Mouse (Mus musculus) liver, adult 10 weeks (tissue): ENCODE results near the gene Zfp445. TPM values are rescaled to one million over a fixed set of nuclear protein-coding genes. Genes with fewer than 3 reads are reported as not detected.

Experiments
- polyA plus RNA-seq: library from polyadenylated mRNA; stranded (reverse); fragments of 350-450 nt; fragmentation: Illumina TruSeq; extraction: RNeasy Lipid Tissue Mini Kit (QIAGEN cat#74804); gene quantifications from one replicate; pipeline ENCODE4 v1.2.3, GENCODE M21; 2014; ENCODE audit warnings: low read depth, low replicate concordance

The Zfp445 gene
- polyA plus RNA-seq: 56.2 TPM

GRCm38 (mm10) chr9:122865697-122866166 lies at the start of gene Zfp445:
Gene Zfp445 (minus strand): TSS chr9:122866006.

DNA sequence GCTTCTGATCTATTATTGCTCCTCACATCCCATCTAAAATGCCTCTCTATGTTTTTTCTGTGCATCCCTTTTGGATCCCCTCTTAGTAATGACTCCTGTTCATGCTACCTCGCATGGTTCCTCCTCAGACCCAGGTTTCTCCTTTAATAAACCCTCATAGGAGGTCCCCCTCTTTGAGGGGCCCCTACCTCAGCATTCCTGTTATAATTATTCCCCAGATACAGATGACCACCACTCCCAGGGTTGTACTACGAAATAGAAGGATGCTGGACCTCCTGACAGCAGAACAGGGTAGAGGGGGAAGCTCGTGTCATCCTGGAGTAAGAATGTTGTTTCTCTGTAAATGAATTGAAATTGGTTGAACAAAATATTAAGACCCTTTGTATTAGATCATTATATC lies 19.6 kb upstream of the Zfp445 start, which contains the start of gene Zkscan7:
Gene Zkscan7 (plus strand): TSS at position 301 of the 400 bp plus-strand sequence.

DNA sequence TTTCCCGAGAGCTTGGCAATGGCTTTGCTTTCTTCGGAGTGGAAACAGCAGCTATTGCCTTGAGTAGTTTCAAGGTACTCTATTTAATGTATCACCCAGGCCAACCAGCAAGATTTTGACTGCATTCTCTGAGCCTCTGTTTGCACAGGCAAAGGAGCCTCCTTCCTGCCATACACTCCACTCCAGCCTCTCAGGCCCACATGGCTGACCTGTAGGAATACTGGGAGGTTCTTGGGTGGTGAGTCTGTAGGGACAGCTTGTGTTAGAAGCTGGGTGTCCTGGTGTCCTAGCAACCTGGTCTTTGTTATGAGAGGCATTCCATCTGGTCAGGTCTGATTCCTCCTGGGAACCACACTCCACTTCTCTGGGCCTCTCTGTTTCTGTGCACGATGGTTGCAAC lies 22.0 kb downstream of the Zfp445 start, which contains the start of gene Gm35549:
Gene Gm35549 (minus strand): TSS at position 276 of the 400 bp plus-strand sequence.

GRCm38 (mm10) chr9:122805053-122805844 lies 60.6 kb downstream of the Zfp445 start, which contains the start of gene Tcaim:
Gene Tcaim (plus strand): TSS chr9:122805539.

Other genes with a start within 250 kb of the Zfp445 start
- gene Topaz1, start 118.7 kb downstream of the Zfp445 start, polyA plus RNA-seq: not detected
- 26.2 TPM for gene Tcaim, start 60.5 kb downstream of the Zfp445 start, polyA plus RNA-seq
- gene Gm35549, start 22.0 kb downstream of the Zfp445 start, polyA plus RNA-seq: not detected
- 19.9 TPM for gene Zkscan7, start 19.7 kb upstream of the Zfp445 start, polyA plus RNA-seq
- gene Zfp105, start 57.1 kb upstream of the Zfp445 start, polyA plus RNA-seq: 1.1 TPM
- 36.3 TPM for gene 1110059G10Rik, start 85.0 kb upstream of the Zfp445 start, polyA plus RNA-seq
- gene Kif15, start 85.0 kb upstream of the Zfp445 start, polyA plus RNA-seq: 0.40 TPM
- gene Tmem42, start 155.3 kb upstream of the Zfp445 start, polyA plus RNA-seq: 7.2 TPM
- not detected for gene Tgm4, start 168.7 kb upstream of the Zfp445 start, polyA plus RNA-seq
- gene Zdhhc3, start 247.2 kb upstream of the Zfp445 start, polyA plus RNA-seq: 12.8 TPM
- 14.1 TPM for gene Exosc7, start 247.2 kb upstream of the Zfp445 start, polyA plus RNA-seq